Comparison of ENCODE assay signal across 8 mouse cellular contexts in the genomic region with DNA sequence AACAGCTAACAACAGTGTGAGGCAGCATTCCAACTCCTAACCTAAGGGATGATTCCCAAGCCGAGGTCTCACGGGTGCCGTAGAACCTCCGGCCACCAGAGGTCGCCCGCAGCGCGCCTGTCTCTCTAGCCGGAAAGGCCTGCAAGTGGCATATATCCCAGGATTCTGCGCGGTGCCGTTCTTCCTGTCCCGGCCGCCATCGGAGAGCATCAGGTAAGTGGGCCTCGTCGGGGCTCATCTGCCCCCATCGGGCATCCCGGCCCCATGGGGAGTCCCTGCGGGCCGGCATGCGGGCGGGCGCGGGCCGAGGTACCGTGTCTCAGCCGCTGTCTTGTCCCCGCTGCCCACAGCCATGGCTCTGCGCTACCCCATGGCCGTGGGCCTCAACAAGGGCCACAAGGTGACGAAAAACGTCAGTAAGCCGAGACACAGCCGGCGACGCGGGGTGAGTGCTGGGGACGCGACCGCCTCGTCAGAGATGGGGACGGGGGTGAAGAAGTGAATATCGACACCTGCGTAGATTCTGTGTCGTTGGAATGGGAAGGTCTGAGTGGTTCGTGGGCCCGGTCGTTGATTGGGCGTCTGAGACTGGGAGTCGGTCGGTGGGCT. TPM values are rescaled to one million over a fixed set of nuclear protein-coding genes. Genes with fewer than 3 reads are reported as not detected.
DNase-seq lines count a peak whose midpoint lies in the region; ATAC-seq and TF ChIP-seq lines count a peak whose summit lies in the region.

A gene (plus strand): TSS at position 181 of the 609 bp plus-strand sequence.

- H3K36me3 ChIP-seq in CH12.LX (replicated peaks in 1 of 2; ENCODE audit: control insufficient read depth in 1 of 2, insufficient read depth in 1 of 2, low read length in 1 of 2), result peaks cover 46 to 48% of the 10 kb centered on the region in 2 experiments
- H3K36me3 ChIP-seq in forebrain, embryonic 13.5 days (ENCODE audit: poor library complexity, severe bottlenecking), result peaks cover 43% of the 10 kb centered on the region
- peaks cover 36% of the 10 kb centered on the region for H3K36me3 ChIP-seq in liver, postnatal 0 days (replicated peaks; ENCODE audit: insufficient read depth, low read length)
- peaks cover 40% of the 10 kb centered on the region for H3K36me3 ChIP-seq in neural tube, embryonic 14.5 days (ENCODE audit: control insufficient read depth, insufficient read depth, low read length)

- peak; percentile 64 for ATAC-seq in forebrain, embryonic 13.5 days
- peak; percentile 58 for ATAC-seq in liver, postnatal 0 days
- peak; percentile 58 for ATAC-seq in neural tube, embryonic 14.5 days (ENCODE audit: low read depth)

- intact Hi-C loops in heart, postnatal 10 days (cut with DNase I), result loop anchor here (1.0 to 5.0 kb wide), 2 partner anchors 54 to 149 kb away; a partner anchor contains a TSS

- in situ Hi-C loops in CH12.LX (cut with MboI; ENCODE audit: low pct_ligation_motif_present, low pct_unique_long_range_greater_than_20kb, low sequenced_read_pairs), result no loop called here

- H3K9ac ChIP-seq in CH12.LX (ENCODE audit: insufficient read depth, low read depth), result peak within 1 kb of the TSS; percentile 71
- H3K9ac ChIP-seq in forebrain, embryonic 13.5 days, result peak within 1 kb of the TSS; percentile 78
- peak within 1 kb of the TSS; percentile 75 for H3K9ac ChIP-seq in liver, postnatal 0 days (replicated peaks)
- peak within 1 kb of the TSS; percentile 80 for H3K9ac ChIP-seq in neural tube, embryonic 14.5 days (replicated peaks; ENCODE audit: low read depth, low read length)

- TF ChIP-seq POLR2A in CH12.LX (IDR thresholded peaks at IDR 0.05; ENCODE audit: low read depth, low read length), result peak; percentile 95

- TF ChIP-seq CTCF in CH12.LX (conservative IDR thresholded peaks at IDR 0.05 in 1 of 2, IDR thresholded peaks at IDR 0.05 in 1 of 2; ENCODE audit: low read depth in 2 of 2, low read length in 2 of 2), result peak; percentile 78 to 90
- TF ChIP-seq CTCF in liver, postnatal 0 days (IDR thresholded peaks at IDR 0.05; ENCODE audit: low read depth), result peak; percentile 99

- peak; percentile 9 for TF ChIP-seq RAD21 in CH12.LX (IDR thresholded peaks at IDR 0.05; ENCODE audit: low read depth, low read length)

- no peaks in the 10 kb centered on the region for H3K27me3 ChIP-seq in CH12.LX (replicated peaks)
- no peaks in the 10 kb centered on the region for H3K27me3 ChIP-seq in forebrain, embryonic 13.5 days
- no peaks in the 10 kb centered on the region for H3K27me3 ChIP-seq in liver, postnatal 0 days (ENCODE audit: insufficient read depth, low read length)
- no peaks in the 10 kb centered on the region for H3K27me3 ChIP-seq in neural tube, embryonic 14.5 days (ENCODE audit: control insufficient read depth, insufficient read depth, low read length)

- dilution Hi-C loops in CH12.LX (cut with MboI; ENCODE audit: extremely low pct_ligation_motif_present, extremely low pct_unique_long_range_greater_than_20kb, low sequenced_read_pairs), result no loop called here

- H3K27ac ChIP-seq in CH12.LX (ENCODE audit: insufficient read depth, low read depth), result peak within 1 kb of the TSS; percentile 85
- H3K27ac ChIP-seq in forebrain, embryonic 13.5 days, result peak within 1 kb of the TSS; percentile 89
- H3K27ac ChIP-seq in liver, postnatal 0 days (ENCODE audit: low read depth), result peak within 1 kb of the TSS; percentile 86
- H3K27ac ChIP-seq in neural tube, embryonic 14.5 days (ENCODE audit: low read depth, low read length), result peak within 1 kb of the TSS; percentile 90

- peaks cover 49% of the 10 kb centered on the region for H3K79me2 ChIP-seq in CH12.LX (replicated peaks; ENCODE audit: control insufficient read depth, extremely low read depth, insufficient read depth, poor library complexity, severe bottlenecking)

- H3K4me1 ChIP-seq in CH12.LX (ENCODE audit: control insufficient read depth in 1 of 2, insufficient read depth in 2 of 2), result peaks cover 21 to 55% of the 10 kb centered on the region in 2 experiments
- H3K4me1 ChIP-seq in forebrain, embryonic 13.5 days, result peaks cover 33% of the 10 kb centered on the region
- peaks cover 41% of the 10 kb centered on the region for H3K4me1 ChIP-seq in liver, postnatal 0 days (ENCODE audit: insufficient read depth)
- peaks cover 18% of the 10 kb centered on the region for H3K4me1 ChIP-seq in neural tube, embryonic 14.5 days (ENCODE audit: control insufficient read depth, insufficient read depth, low read length)

- H3K9me3 ChIP-seq in CH12.LX (replicated peaks; ENCODE audit: low read length), result no peaks in the 10 kb centered on the region
- H3K9me3 ChIP-seq in forebrain, embryonic 13.5 days (replicated peaks), result no peaks in the 10 kb centered on the region
- no peaks in the 10 kb centered on the region for H3K9me3 ChIP-seq in liver, postnatal 0 days (ENCODE audit: low read length)
- H3K9me3 ChIP-seq in neural tube, embryonic 14.5 days (ENCODE audit: control insufficient read depth, low read length), result no peaks in the 10 kb centered on the region

- peak within 1 kb of the TSS; percentile 62 for H3K4me2 ChIP-seq in CH12.LX (ENCODE audit: insufficient read depth, low read depth, poor library complexity, severe bottlenecking)
- peak within 1 kb of the TSS; percentile 77 for H3K4me2 ChIP-seq in forebrain, embryonic 13.5 days
- peak within 1 kb of the TSS; percentile 93 for H3K4me2 ChIP-seq in liver, postnatal 0 days (ENCODE audit: low read depth, low read length)
- peak within 1 kb of the TSS; percentile 83 for H3K4me2 ChIP-seq in neural tube, embryonic 14.5 days (ENCODE audit: low read depth, low read length)

- peak; percentile 86 for DNase-seq in CH12.LX (ENCODE audit: extremely low read depth)
- DNase-seq in c-Kit-positive CD71-positive TER-119-positive erythroid progenitor cells, embryonic 14.5 days (ENCODE audit: low spot score), result peak; percentile 86
- peak; percentile 97 to 99 for DNase-seq in heart, postnatal 10 days
- DNase-seq in large intestine, adult 2 months (ENCODE audit: low read depth, low spot score), result peak; percentile 51
- peak; percentile 95 for DNase-seq in liver, postnatal 0 days
- DNase-seq in testis, postnatal 10 days (ENCODE audit: low spot score), result peak; percentile 97

- TF ChIP-seq EP300 in CH12.LX (IDR thresholded peaks at IDR 0.05; ENCODE audit: low read length), result no peak
- no peak; the same call in 1 of the 2 replicates for TF ChIP-seq EP300 in liver, postnatal 0 days (IDR thresholded peaks at IDR 0.05; ENCODE audit: low read depth)

- peak within 1 kb of the TSS; percentile 70 to 84 (median 82) for H3K4me3 ChIP-seq in CH12.LX (replicated peaks in 1 of 3; ENCODE audit: low read depth in 2 of 3, low read length in 2 of 3, poor library complexity in 1 of 3)
- peak within 1 kb of the TSS; percentile 56 for H3K4me3 ChIP-seq in forebrain, embryonic 13.5 days
- peak within 1 kb of the TSS; percentile 61 for H3K4me3 ChIP-seq in liver, postnatal 0 days (ENCODE audit: low read depth, low read length)
- H3K4me3 ChIP-seq in neural tube, embryonic 14.5 days (ENCODE audit: low read depth, low read length), result peak within 1 kb of the TSS; percentile 65

- WGBS in forebrain, embryonic 13.5 days, result under 1% methylated on average over 52 of the region's 52 CpGs
- under 1% methylated on average over 52 of the region's 52 CpGs for WGBS in large intestine, adult 2 months
- under 1% methylated on average over 52 of the region's 52 CpGs for WGBS in liver, postnatal 0 days (ENCODE audit: insufficient replicate concordance)
- WGBS in neural tube, embryonic 14.5 days, result under 1% methylated on average over 52 of the region's 52 CpGs

TF ChIP-seq in CH12.LX, 34 proteins besides CTCF, POLR2A, EP300 and RAD21 (continues in another document):
- no peak; the same call in 1 of the 2 replicates for TF ChIP-seq SMC3 (IDR thresholded peaks at IDR 0.05; ENCODE audit: low read depth, low read length)
- TF ChIP-seq ETS1 (conservative IDR thresholded peaks at IDR 0.05; ENCODE audit: low read depth, low read length), result no peak; the same call in 1 of the 2 replicates
- TF ChIP-seq HCFC1 (IDR thresholded peaks at IDR 0.05; ENCODE audit: low read depth, low read length), result peak; percentile 93
- TF ChIP-seq CHD2 (IDR thresholded peaks at IDR 0.05; ENCODE audit: low read length), result no peak
- TF ChIP-seq MXI1 (IDR thresholded peaks at IDR 0.05; ENCODE audit: low read depth, low read length), result peak; percentile 76
- no peak for TF ChIP-seq PAX5 (IDR thresholded peaks at IDR 0.05; ENCODE audit: low read length)
- TF ChIP-seq MAX (IDR thresholded peaks at IDR 0.05; ENCODE audit: low read length), result peak; percentile 71
- TF ChIP-seq TCF12 (IDR thresholded peaks at IDR 0.05; ENCODE audit: low read depth, low read length), result peak; percentile 98
- TF ChIP-seq MEF2A (IDR thresholded peaks at IDR 0.05; ENCODE audit: borderline replicate concordance, low read depth, low read length), result peak; percentile 72; the same call in 1 of the 2 replicates
- TF ChIP-seq USF2 (conservative IDR thresholded peaks at IDR 0.05; ENCODE audit: low read depth, low read length), result no peak
- peak; percentile 52; the same call in 1 of the 2 replicates for TF ChIP-seq RCOR1 (conservative IDR thresholded peaks at IDR 0.05; ENCODE audit: low read depth, low read length)
- TF ChIP-seq ZNF384 (IDR thresholded peaks at IDR 0.05; ENCODE audit: low read depth, low read length), result no peak
- peak; percentile 78 for TF ChIP-seq SIN3A (IDR thresholded peaks at IDR 0.05; ENCODE audit: low read length)
- TF ChIP-seq IRF4 (IDR thresholded peaks at IDR 0.05; ENCODE audit: low read depth, low read length), result peak; percentile 59; the same call in 1 of the 2 replicates
- TF ChIP-seq ELF1 (IDR thresholded peaks at IDR 0.05; ENCODE audit: low read depth, low read length), result peak; percentile 90
- TF ChIP-seq BHLHE40 (IDR thresholded peaks at IDR 0.05; ENCODE audit: low read depth, low read length), result peak; percentile 14; the same call in 1 of the 2 replicates
- peak; percentile 97 for TF ChIP-seq NELFE (IDR thresholded peaks at IDR 0.05; ENCODE audit: low read depth, low read length)
- TF ChIP-seq KAT2A (IDR thresholded peaks at IDR 0.05; ENCODE audit: insufficient replicate concordance, low read length), result peak; percentile 95
- peak; percentile 97 for TF ChIP-seq TBP (conservative IDR thresholded peaks at IDR 0.05; ENCODE audit: low read depth, low read length)
- TF ChIP-seq ZC3H11A (IDR thresholded peaks at IDR 0.05; ENCODE audit: low read depth, low read length), result no peak

RNA-seq across cellular contexts. Expression of the gene that starts here (rescaled TPM):
- total RNA-seq in CH12.LX (2012; rRNA removed), result 4,187 and 4,995 TPM in 2 replicates
- total RNA-seq in CH12.LX (2014; rRNA removed), result 1,342 and 1,734 TPM in 2 replicates
- polyA plus RNA-seq in CH12.LX (2012; ENCODE audit: insufficient read length, low read depth), result 1,364 and 1,412 TPM in 2 replicates
- polyA plus RNA-seq in forebrain, embryonic 13.5 days (2015; fragmentation: Nextera tagmentation; extraction: Ambion mirVana), result 1,314 and 1,523 TPM in 2 replicates
- total RNA-seq in heart, postnatal 10 days (2021), result 100 to 1,000 TPM; 862 to 893 TPM
- 1,862 and 2,500 TPM in 2 replicates for polyA plus RNA-seq in large intestine, adult 2 months (2012; rRNA removed)
- polyA plus RNA-seq in liver, postnatal 0 days (2015; fragmentation: Nextera tagmentation; extraction: Ambion mirVana), result 1,436 and 1,479 TPM in 2 replicates
- 1,033 and 1,098 TPM in 2 replicates for polyA plus RNA-seq in neural tube, embryonic 14.5 days (2014; fragmentation: Nextera tagmentation; extraction: Ambion mirVana)

Comparison
In these comparisons a context has a peak if more than half of its experiments do, and no peak if none do; other contexts are left out.
1. Peak in every context shown above with its lines: DNase-seq, ATAC-seq, H3K4me3 ChIP-seq and H3K27ac ChIP-seq.